Mouse (Mus musculus) liver, embryonic 16.5 days (tissue): ENCODE data around the gene Mex3b. TPM values are rescaled to one million over a fixed set of nuclear protein-coding genes. Genes with fewer than 3 reads are reported as not detected.

Experiments used
- ATAC-seq: fragments of 200-750 bp; cut with Nextera tagmentation; 2 replicates; pipeline ENCODE4 v1.8.0; 2017; ENCODE audit warnings: low read depth, mild to moderate bottlenecking, moderate number of reproducible peaks, moderate library complexity
- H3K27ac ChIP-seq: fragments of 300-500 bp; sonication (generic); 2 replicates; pipeline ENCODE4 v1.5.1; 2014; ENCODE audit warnings: mild to moderate bottlenecking, low read length
- H3K27me3 ChIP-seq: fragments of 300-500 bp; sonication (generic); 2 replicates; pipeline ENCODE4 v1.6.1; 2014; ENCODE audit warnings: low read depth, low read length, mixed read lengths; ENCODE audit not compliant: control insufficient read depth, insufficient read depth
- H3K36me3 ChIP-seq: fragments of 300-500 bp; sonication (generic); 2 replicates; pipeline ENCODE4 v1.6.1; 2014; ENCODE audit warnings: mild to moderate bottlenecking; ENCODE audit not compliant: control insufficient read depth, insufficient read depth
- H3K4me1 ChIP-seq: fragments of 300-500 bp; sonication (generic); 2 replicates; pipeline ENCODE4 v1.6.1; 2014; ENCODE audit warnings: low read depth, low read length, mixed read lengths; ENCODE audit not compliant: control insufficient read depth
- H3K4me2 ChIP-seq: fragments of 300-500 bp; sonication (generic); 2 replicates; pipeline ENCODE4 v1.6.1; 2014; ENCODE audit warnings: low read depth, low read length, mixed read lengths
- H3K4me3 ChIP-seq: fragments of 300-500 bp; sonication (generic); 2 replicates; pipeline ENCODE4 v1.5.1; 2014; ENCODE audit warnings: low read depth, mild to moderate bottlenecking, low read length
- H3K9ac ChIP-seq: fragments of 300-500 bp; sonication (generic); 2 replicates; pipeline ENCODE4 v1.6.1; 2014; ENCODE audit warnings: low read depth, low read length
- H3K9me3 ChIP-seq: fragments of 300-500 bp; sonication (generic); replicated peaks from 2 replicates; pipeline ENCODE4 v1.6.1; 2016; ENCODE audit warnings: low read length; ENCODE audit not compliant: control insufficient read depth
- WGBS: fragments of 180-500 bp; shearing (Covaris S2); extraction: QIAGEN DNeasy Blood & Tissue Kit; methylation state at CpG from one replicate; pipeline ENCODE4 v1.1.7; 2014; ENCODE audit not compliant: insufficient replicate concordance; 5-methylcytosine and 5-hydroxymethylcytosine counted together
- polyA plus RNA-seq: library from polyadenylated mRNA; unstranded; fragments of >200 nt; fragmentation: Nextera tagmentation; extraction: Ambion mirVana; gene quantifications from 2 replicates; pipeline ENCODE4 v1.2.1, GENCODE M21; 2015

The Mex3b gene
- polyA plus RNA-seq, 1 experiment from 2014 or later: 0.41 TPM

- H3K4me2 ChIP-seq: no peak overlapping the region
- H3K9ac ChIP-seq: no peak overlapping the region
- no peak overlapping the region for H3K27ac ChIP-seq
- no peak for ATAC-seq
- no peak overlapping the region for H3K4me3 ChIP-seq
- no peaks in the 10 kb centered on the region for H3K27me3 ChIP-seq
- WGBS: 69% methylated on average over 5 of the region's 5 CpGs
- H3K36me3 ChIP-seq: no peaks in the 10 kb centered on the region
- H3K9me3 ChIP-seq: no peaks in the 10 kb centered on the region
- H3K4me1 ChIP-seq: no peaks in the 10 kb centered on the region
Measured at GRCm38 (mm10) chr7:82880016-82880415, 12.9 kb downstream of the Mex3b start.

- H3K27ac ChIP-seq: no peak overlapping the region
- H3K4me1 ChIP-seq: no peaks in the 10 kb centered on the region
- no peaks in the 10 kb centered on the region for H3K9me3 ChIP-seq
- H3K27me3 ChIP-seq: no peaks in the 10 kb centered on the region
- ATAC-seq: no peak
- 59% methylated on average over 5 of the region's 5 CpGs for WGBS
- no peak overlapping the region for H3K9ac ChIP-seq
- H3K4me2 ChIP-seq: no peak overlapping the region
- no peak overlapping the region for H3K4me3 ChIP-seq
- no peaks in the 10 kb centered on the region for H3K36me3 ChIP-seq
Measured at GRCm38 (mm10) chr7:82880700-82881099, 13.6 kb downstream of the Mex3b start.

DNA sequence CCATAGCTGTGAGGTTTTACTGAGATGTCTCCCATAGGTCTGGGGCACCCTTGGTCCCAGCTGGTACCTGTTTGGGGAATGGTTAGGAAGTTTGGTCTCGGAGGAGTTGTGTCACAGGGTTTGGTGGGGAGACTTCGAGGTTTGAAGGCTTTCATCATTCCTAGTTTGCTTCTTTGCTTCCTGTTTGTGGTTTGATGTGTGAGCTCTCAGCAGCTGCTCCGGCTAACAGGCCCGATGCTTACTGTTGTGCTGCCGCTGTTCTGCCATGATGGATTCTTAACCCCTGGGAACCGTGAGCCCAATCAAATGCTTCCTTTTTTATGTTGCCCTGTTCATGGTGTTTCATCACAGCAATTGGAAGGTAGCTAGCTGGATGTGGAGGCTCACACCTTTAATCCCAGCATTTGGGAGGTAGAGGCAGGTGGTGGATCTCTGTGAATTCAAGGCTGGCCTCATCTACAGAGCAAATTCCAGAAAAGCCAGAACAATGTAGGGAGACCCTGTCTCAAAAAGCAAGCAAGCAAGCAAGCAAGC, 23.3 kb downstream of the Mex3b start:
- WGBS: 21% methylated on average over 6 of the region's 6 CpGs
- Histone ChIP-seq H3K27me3 (no peaks in the 10 kb centered on the region), H3K27ac (no peak overlapping the region), H3K4me3 (no peak overlapping the region), H3K4me1 (no peaks in the 10 kb centered on the region), H3K36me3 (no peaks in the 10 kb centered on the region), H3K4me2 (no peak overlapping the region), H3K9me3 (no peaks in the 10 kb centered on the region), H3K9ac (no peak overlapping the region)
- ATAC-seq: no peak

DNA sequence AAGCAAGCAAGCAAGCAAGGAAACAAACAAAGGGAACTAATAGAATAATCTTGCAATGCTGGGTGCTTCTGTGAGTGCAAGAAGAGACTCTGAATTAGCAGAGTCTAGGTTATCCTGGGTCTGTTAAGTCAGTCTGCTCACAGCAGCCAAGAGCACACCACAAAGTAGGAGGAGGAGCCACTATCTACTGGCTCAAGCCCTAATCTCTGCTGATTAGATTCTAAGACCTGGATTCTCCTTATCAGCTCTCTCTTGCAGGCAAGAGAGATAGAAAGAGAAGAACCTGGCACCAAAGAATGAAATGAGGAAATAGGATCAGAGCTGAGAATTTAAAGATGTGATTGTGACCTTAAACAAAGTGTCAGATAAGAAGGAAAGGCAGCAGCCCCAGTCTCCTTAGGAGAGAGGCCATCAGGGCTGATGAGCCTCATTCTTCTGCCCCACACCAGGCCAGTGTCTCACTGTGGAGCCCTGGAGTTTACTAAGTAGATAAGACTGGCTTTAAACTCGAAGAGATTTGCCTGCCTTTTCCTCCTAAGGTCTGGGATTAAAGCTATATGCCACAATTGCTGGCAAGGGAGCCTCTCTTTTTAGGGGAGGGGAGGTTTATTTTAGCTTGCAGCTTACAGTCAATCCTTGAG, 23.9 kb downstream of the Mex3b start:
- no peak overlapping the region for H3K27ac ChIP-seq
- H3K9ac ChIP-seq: no peak overlapping the region
- H3K9me3 ChIP-seq: no peaks in the 10 kb centered on the region
- no peaks in the 10 kb centered on the region for H3K36me3 ChIP-seq
- H3K4me1 ChIP-seq: no peaks in the 10 kb centered on the region
- WGBS: 0% methylated on average over 1 of the region's 1 CpGs
- no peaks in the 10 kb centered on the region for H3K27me3 ChIP-seq
- no peak for ATAC-seq
- no peak overlapping the region for H3K4me2 ChIP-seq
- no peak overlapping the region for H3K4me3 ChIP-seq

DNA sequence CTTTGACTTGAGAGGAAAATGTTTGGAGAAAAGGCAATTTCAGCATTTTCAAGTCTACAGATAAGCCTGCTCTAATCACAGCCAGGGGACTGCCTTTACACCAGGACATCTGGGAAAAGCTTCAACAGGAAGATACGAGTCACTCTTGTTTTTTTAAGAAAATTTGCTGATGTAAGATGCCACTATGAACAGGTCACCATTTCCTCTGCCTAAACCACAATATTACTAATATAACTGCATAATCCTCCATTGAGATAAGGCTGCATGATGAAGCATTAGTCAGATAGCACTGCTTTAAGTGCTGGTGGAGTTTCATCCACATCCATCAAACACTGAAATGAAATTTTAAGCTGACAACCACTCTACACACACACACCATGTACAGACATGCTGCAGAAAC, 27.2 kb downstream of the Mex3b start:
- no peak overlapping the region for H3K27ac ChIP-seq
- H3K9ac ChIP-seq: no peak overlapping the region
- H3K4me2 ChIP-seq: no peak overlapping the region
- no peaks in the 10 kb centered on the region for H3K36me3 ChIP-seq
- H3K9me3 ChIP-seq: no peaks in the 10 kb centered on the region
- no peak for ATAC-seq
- no peaks in the 10 kb centered on the region for H3K27me3 ChIP-seq
- H3K4me1 ChIP-seq: no peaks in the 10 kb centered on the region
- 8% methylated on average over 1 of the region's 1 CpGs for WGBS
- no peak overlapping the region for H3K4me3 ChIP-seq

- Histone ChIP-seq H3K9ac (no peak overlapping the region), H3K4me1 (no peaks in the 10 kb centered on the region), H3K4me3 (no peak overlapping the region), H3K27ac (no peak overlapping the region), H3K36me3 (no peaks in the 10 kb centered on the region), H3K4me2 (no peak overlapping the region), H3K9me3 (no peaks in the 10 kb centered on the region), H3K27me3 (no peaks in the 10 kb centered on the region)
- WGBS: 35% methylated on average over 2 of the region's 2 CpGs
- no peak for ATAC-seq
Measured at GRCm38 (mm10) chr7:82895606-82896005, 28.5 kb downstream of the Mex3b start.

DNA sequence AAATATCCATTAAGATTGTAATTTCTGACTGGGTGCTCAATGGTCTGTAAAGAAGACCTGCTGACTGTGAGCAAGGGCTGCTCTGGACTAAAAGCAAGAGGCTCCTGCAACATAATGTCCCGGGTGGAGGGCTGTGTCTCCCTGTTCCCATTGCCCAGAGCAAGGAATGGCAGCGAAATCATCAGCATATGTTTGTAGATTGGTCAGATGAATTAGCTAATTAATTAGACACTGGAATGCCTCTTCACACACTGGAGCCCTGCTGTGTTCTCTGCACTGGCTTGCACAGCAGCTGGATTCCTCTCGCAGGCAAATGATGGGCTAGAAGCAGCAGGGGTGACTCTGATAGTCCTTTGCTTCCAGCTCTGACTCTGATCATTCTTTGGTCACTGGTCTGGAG, 29.6 kb downstream of the Mex3b start:
- Histone ChIP-seq H3K4me1 (no peaks in the 10 kb centered on the region), H3K27me3 (no peaks in the 10 kb centered on the region), H3K9me3 (no peaks in the 10 kb centered on the region), H3K9ac (no peak overlapping the region), H3K4me2 (no peak overlapping the region), H3K36me3 (no peaks in the 10 kb centered on the region), H3K4me3 (no peak overlapping the region), H3K27ac (no peak overlapping the region)
- 52% methylated on average over 3 of the region's 3 CpGs for WGBS
- no peak for ATAC-seq

- ATAC-seq: no peak
- no peak overlapping the region for H3K9ac ChIP-seq
- H3K36me3 ChIP-seq: no peaks in the 10 kb centered on the region
- no peaks in the 10 kb centered on the region for H3K4me1 ChIP-seq
- 48% methylated on average over 8 of the region's 8 CpGs for WGBS
- H3K27ac ChIP-seq: no peak overlapping the region
- no peak overlapping the region for H3K4me3 ChIP-seq
- no peak overlapping the region for H3K4me2 ChIP-seq
- no peaks in the 10 kb centered on the region for H3K9me3 ChIP-seq
- no peaks in the 10 kb centered on the region for H3K27me3 ChIP-seq
Measured at GRCm38 (mm10) chr7:82899459-82900297, 32.5 kb downstream of the Mex3b start.

DNA sequence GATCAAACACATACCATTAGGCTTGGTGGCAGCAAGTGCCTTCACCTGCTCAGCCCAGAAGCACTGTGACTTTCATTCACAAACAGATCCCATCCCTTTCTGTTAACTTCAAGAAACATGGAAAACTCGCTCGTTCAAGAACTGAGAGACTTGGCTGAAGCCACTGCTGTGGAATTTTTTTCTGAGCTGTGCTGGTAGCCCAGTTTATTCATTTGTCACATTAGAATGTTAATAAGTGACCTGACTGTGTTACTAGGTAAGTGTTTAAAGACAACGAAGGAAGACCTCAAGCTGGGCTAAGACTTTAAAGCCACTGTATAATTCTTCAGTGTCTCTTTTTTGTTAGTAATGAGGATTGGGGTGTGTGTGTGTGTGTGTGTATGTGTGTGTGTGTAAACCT, 35.9 kb downstream of the Mex3b start:
- no peak for ATAC-seq
- H3K36me3 ChIP-seq: no peaks in the 10 kb centered on the region
- H3K9me3 ChIP-seq: no peaks in the 10 kb centered on the region
- no peaks in the 10 kb centered on the region for H3K4me1 ChIP-seq
- no peak overlapping the region for H3K4me3 ChIP-seq
- H3K27me3 ChIP-seq: no peaks in the 10 kb centered on the region
- H3K4me2 ChIP-seq: no peak overlapping the region
- no peak overlapping the region for H3K27ac ChIP-seq
- 64% methylated on average over 3 of the region's 3 CpGs for WGBS
- no peak overlapping the region for H3K9ac ChIP-seq
